Mouse (Mus musculus): Measurements from ENCODE around the gene Acox3.

- TF ChIP-seq ZNF384 (IDR thresholded peaks at IDR 0.05; ENCODE audit: low read depth, low read length) (no peak), ZC3H11A (IDR thresholded peaks at IDR 0.05; ENCODE audit: borderline replicate concordance, low read depth, low read length) (no peak)
These were observed 45.4 kb upstream of the Acox3 start for GRCm38 (mm10) chr5:35537474-35537873.

All from ES-E14 (cell line).